Mouse (Mus musculus) CD4-positive helper T cell, adult 2 months (primary cell): ENCODE measurements around the gene Nup155.

Experiments used
- DNase-seq: peaks from one replicate; pipeline ENCODE4 v3.0.0-alpha.2; 2012; ENCODE audit warnings: low read depth, missing footprints, low spot score

Gene Nup155

GRCm38 (mm10) chr15:8190435-8190834, 81.4 kb downstream of the Nup155 start:
- DNase-seq = no peak

GRCm38 (mm10) chr15:8200317-8200716, 91.2 kb downstream of the Nup155 start:
- peak; percentile 6 for DNase-seq

GRCm38 (mm10) chr15:8208362-8208761, 99.3 kb downstream of the Nup155 start:
- DNase-seq = no peak
